Mouse (Mus musculus): Measurements from ENCODE around the gene Astn1.

Astn1 gene

DNA sequence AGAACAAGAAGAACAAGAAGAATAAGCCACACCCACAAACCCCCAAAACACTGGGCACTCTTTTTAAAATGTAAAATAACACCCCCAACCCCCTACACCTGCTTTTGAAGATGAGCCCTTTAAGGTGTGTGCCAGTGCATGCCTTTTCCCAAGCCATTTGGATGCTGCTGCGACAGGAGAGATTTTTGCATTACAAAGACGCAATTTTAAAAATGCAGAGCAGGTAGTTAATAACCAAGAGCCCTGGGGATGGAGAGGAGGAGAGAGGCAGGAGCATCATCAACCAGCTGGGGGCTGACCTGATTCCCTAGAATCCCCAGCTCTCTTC, at the start of gene Astn1:
Gene Astn1, plus strand, starts transcription at position 310 of the 328 bp plus-strand sequence.
- DNase-seq (ENCODE audit: low spot score), result no peak

DNA sequence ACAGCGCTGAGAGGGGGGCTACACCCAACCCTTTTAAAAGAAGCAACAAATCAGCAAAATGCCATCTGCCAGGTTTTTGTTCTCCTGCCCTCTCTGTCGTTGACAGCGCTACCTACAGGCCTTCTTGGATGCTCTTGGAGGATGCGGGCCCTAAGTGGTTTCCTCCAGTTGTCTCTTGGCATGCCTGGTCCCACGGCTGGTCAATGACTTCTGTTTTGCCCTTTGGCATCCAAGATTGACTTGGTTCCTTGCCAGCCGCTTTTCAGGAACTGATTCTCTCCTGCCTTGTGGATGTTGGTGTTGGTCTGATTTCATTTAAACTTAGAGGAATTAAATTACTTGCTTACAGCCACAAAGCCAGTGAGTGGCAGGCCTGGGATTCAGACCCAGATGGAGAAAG, 38.7 kb upstream of the Astn1 start:
- DNase-seq (ENCODE audit: low spot score), result no peak

DNA sequence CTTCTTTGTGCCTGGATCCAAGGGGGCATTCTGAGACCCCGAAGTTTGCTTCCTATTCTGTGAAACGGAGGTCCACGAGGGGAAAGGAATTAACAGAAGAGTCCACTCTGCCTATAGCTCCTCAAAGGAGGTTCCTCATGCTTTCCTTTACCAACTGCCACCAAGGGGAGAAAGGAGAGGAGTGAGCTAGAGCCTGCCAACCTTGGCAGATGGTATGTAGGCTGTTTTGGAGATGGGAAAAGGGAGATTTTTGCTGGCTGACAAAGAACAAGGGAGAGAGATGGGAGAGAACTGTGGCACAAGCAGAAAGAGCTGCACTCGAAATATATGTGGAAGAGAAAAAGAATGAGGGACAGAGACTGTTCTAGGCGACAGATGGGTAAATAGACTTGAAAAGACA, 33.9 kb upstream of the Astn1 start:
- DNase-seq (ENCODE audit: low spot score), result no peak

DNA sequence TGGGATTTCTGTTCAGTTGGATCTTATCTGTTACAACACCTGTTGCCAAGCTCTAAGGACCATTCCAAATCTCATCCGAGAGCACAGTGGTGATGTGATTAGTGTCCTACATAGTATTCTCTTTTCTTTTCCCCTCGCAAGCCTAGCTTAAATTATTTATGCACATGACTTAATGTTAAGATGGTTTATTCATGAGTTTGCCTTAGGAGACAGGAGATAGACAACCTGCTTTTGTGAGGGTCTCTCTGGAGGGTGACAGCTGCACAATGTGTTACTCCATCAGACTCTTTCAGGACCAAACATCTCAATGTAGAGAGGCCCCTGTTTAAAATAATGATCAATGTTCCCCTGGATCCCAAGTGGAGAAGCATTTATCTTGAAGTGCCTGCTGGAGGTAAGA, 33.2 kb upstream of the Astn1 start:
- DNase-seq (ENCODE audit: low spot score), result no peak

DNA sequence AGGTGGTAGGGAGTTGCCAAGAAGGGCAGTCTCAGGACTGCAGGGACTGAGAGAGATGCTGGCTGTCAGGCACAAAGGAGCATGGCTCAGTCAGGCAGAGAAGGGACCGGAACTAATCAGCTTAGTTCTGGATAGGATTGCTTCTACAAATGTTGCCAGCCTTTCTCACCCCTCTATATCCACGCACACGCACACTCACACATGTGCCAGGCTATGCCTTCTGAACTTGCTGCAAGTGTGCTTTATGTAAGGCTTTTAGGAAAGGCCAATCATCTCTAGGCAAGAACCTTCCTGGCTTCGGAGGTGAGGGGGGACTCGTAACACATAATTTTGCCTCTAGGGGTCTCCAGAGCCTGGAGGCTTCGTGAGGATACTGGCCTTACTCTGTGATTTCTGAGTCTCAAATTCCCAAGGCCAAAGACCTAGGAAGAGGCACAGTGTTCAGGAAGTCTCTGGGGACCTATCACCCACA, 18.8 kb upstream of the Astn1 start:
- no peak for DNase-seq (ENCODE audit: low spot score)

- DNase-seq (ENCODE audit: low spot score), result no peak
These were observed 8.3 kb upstream of the Astn1 start for GRCm38 (mm10) chr1:158353656-158354371.

DNA sequence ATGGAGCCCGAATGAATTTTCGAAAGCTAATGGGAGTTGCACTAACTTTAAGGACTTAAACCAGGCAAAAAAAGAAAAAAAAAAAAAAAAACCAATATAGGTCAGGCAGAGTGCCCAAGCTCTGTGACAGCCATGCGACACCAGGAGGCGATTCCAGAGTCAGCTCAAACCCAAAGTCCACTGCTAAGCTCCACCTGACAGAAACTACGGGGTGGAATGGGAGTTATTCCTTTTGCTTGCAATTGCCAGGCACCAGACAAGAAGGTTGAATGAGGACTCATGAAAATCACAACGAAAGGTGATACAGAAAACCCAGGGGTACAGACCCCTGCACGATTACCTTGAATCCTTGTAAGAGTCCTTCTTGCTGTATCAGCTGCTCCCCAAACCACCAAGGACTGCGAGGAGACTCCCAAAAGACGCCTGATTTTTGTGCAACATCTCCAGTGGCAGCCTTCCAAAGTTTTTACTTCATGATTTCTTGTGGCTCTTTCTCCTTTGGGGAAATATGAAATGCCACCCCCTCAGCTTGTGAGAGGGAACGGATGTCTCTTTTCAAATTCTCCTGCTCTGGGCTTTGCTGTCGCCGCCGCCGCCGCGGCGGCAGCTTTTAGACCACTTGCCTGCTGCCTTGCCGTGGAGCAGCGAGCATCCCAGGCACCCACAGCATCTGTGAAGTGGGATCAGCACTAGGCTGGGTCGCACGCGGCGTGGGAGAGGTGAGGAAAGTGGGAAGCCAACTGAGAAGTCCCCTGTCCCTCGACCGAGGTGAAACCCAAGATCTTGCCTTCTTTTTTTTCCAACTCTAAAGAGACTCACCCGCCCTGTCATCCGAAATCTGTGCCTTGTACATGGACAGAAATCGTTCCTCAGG, 6.7 kb upstream of the Astn1 start:
- DNase-seq (ENCODE audit: low spot score), result peak; percentile 4

GRCm38 (mm10) chr1:158356051-158356461, 6.0 kb upstream of the Astn1 start, which contains the start of gene Brinp2:
Gene Brinp2, minus strand, starts transcription at chr1:158356326.
- peak; percentile 85 for DNase-seq (ENCODE audit: low spot score)

DNA sequence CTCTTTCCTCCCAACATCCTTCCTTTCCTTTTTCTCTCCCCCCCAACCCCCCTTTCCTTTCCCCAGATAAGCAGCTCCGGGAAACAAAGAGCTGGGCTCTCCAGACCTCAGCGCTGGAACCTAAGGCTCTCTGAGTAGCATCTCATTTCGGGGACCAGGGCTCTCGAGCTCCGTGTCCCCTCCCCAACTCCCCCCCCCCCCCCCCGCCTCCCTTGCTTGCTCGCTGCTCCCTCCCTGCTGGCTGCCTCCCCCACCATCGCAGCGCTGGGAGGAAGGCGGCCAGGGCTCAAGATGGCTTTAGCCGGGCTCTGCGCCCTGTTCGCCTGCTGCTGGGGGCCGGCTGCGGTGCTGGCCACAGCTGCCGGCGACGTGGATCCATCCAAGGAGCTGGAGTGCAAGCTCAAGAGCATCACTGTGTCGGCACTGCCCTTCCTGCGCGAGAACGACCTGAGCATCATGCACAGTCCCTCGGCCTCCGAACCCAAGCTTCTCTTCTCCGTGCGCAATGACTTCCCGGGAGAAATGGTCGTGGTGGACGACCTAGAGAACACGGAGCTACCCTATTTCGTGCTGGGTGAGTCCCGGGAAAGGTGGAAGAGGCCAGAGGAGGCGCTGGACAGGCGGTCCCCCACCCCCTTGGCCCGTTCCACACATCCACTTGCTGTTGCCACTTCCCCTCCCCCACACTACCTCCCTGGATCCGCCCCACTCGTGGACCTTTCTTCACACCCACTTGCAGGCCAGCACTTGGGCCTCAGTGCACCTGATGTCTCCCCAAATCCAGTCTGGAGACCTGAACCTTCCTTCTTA, 424 bp downstream of the Astn1 start:
- DNase-seq (ENCODE audit: low spot score), result no peak

DNA sequence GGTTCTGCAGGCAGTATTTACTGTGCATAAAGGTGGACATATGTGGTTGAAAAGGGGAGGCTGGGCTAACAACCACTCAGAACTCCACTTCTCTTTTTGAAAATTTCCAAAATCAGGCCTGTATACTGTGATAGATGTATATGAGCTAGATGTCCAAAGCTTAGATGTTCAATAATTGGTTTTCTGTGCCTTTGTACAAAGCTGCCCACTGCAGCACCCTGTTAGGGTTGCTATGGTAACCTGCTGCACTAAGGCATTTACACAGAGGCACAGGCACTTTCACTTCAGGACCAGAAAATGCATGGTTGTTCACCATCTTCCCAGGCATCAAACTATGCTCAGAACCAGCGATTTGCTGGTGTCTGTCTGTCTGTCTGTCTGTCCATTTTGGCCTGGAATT, 2.4 kb downstream of the Astn1 start:
- no peak for DNase-seq (ENCODE audit: low spot score)

GRCm38 (mm10) chr1:158382277-158382676, 20.2 kb downstream of the Astn1 start:
- DNase-seq (ENCODE audit: low spot score), result no peak

GRCm38 (mm10) chr1:158383210-158383609, 21.1 kb downstream of the Astn1 start:
- DNase-seq (ENCODE audit: low spot score), result no peak

- DNase-seq (ENCODE audit: low spot score), result no peak
These were observed 23.2 kb downstream of the Astn1 start for GRCm38 (mm10) chr1:158385311-158385710.

DNA sequence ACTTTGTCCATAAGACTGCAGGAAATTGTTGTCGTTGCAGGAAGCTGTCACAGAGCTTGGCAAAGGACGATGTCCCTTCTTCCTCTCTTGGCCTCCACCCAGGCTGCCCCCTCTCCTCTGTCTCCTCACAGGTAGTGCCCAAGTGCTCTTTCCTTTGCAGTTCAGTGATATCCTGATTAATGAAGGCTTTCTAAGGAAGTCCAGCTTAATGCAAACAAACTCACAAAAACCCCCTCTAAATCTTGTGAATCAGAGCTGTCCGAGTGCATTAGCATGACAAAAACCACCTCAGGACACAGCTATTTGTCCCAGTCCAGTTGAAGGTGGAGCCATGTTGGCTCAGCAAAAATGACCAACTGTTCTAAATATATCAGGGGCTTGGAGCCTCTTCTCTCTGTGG, 24.7 kb downstream of the Astn1 start:
- no peak for DNase-seq (ENCODE audit: low spot score)

GRCm38 (mm10) chr1:158388995-158389394, 26.9 kb downstream of the Astn1 start:
- no peak for DNase-seq (ENCODE audit: low spot score)

GRCm38 (mm10) chr1:158390693-158391092, 28.6 kb downstream of the Astn1 start:
- no peak for DNase-seq (ENCODE audit: low spot score)

DNA sequence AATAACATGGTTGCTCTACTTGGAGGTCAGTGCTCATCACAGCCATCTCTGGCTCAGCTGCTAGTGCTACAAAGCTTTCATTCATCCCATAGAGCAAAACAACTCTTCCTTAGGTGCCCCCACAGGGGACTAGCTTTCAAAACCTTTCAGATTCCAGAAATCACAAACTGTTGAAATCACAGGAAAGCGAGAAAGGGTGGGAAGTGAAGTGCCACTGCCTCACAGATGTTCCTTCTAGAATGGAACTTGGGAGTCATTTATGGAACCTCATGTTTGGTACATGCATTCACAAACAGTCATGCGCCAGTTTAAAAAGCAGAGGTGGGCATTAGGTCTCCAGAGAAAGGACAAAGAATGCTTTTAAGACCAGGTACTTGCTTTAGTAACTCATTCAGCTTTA, 35.0 kb downstream of the Astn1 start:
- no peak for DNase-seq (ENCODE audit: low spot score)

GRCm38 (mm10) chr1:158400898-158401297, 38.8 kb downstream of the Astn1 start:
- no peak for DNase-seq (ENCODE audit: low spot score)

DNA sequence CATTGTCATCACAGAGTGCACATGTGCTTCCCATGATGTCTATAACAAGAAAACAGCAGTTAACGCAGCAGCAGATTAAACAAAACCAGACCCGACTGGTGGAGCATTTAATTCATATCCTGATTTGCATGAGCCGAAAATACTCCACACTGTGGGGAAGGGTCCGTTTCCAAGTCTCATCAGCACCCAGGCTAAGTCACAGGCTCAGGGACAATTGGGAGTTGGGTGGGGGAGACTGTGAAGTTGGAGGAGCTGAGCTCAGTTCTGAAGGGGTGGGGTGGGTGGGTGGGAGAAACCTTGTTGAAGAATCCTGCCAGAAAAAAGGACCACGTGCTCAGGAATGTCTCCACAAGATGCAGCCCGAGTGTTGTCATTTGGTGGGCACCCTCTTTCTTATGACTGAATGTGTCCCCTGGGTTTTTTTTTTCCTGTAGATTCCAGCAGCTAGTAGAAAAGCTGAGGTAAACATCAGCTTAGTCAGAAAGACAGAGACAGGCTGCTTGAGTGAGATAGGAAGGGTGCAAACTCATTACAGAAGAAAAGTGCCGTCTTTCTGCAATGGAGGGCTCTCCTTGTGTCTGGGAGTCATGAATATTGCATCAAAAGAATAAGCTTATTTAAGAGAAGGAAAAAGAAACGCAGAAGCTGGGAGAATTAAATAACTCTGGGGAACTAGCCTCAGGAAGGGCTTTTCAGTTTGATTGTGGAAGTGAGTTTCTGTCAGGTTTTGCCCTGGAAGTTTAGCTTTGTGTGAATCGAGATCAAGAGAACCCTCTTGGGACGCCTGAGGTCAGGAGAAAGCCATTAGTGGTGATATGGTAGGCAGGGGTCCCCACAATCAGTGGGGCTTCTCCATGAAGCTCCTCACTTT, 44.1 kb downstream of the Astn1 start:
- no peak for DNase-seq (ENCODE audit: low spot score)

DNA sequence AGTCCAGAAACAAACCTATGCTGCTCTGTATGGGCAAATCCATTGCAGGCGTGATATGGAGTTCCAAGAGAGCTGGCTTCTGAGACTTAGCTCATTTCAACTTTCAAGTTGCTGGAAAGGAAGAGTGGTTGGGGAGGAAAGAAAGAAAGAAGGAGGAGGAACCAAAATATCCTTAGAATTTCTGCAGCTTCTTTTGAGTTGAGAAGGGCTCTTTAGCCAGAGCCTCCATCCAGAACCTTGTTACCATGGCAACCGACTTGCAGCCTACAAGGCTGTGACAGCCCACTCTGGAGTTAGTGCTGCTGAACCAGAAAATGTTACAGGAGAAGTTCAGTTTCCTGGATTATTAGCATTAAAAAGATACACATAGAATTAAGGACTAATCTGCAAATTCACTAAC, 46.1 kb downstream of the Astn1 start:
- no peak for DNase-seq (ENCODE audit: low spot score)

GRCm38 (mm10) chr1:158411146-158411545, 49.1 kb downstream of the Astn1 start:
- no peak for DNase-seq (ENCODE audit: low spot score)

All from testis, postnatal 14 days (tissue).